Mouse (Mus musculus): ENCODE results near the gene Ilf3.

DNA sequence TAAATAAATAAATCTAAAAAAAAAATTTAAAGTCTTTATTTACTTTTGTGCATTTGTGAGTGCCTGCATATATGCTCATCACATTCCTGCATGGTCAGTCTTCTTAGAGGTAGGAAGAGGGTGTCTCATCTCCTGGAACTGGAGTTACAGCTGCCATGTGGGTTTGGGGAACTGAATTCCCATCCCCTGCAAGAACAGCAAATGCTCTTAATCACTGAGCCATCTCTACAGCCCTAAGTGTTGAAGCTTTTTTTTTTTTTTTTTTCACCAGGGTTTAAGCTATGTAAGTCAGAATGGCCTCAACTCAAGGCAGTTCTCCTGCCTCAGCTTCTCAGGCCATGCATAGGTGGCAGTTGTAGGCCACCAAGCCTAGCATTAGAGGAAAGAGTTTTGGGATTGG lies 32.9 kb upstream of the Ilf3 start:
- TF ChIP-seq POLR2A (IDR thresholded peaks at IDR 0.05; ENCODE audit: low read depth, low read length) (no peak), CTCF (IDR thresholded peaks at IDR 0.05; ENCODE audit: borderline replicate concordance, insufficient read depth, low read length) (no peak)
